Mouse (Mus musculus) frontal cortex, adult 2 months (tissue): ENCODE results near the gene Nfatc2. TPM values are rescaled to one million over a fixed set of nuclear protein-coding genes. Genes with fewer than 3 reads are reported as not detected.

Experiments
- DNase-seq, 2 experiments: peaks; one replicate each; pipeline ENCODE4 v3.0.0; 2022; ENCODE audit warnings: low spot score in 1 of 2; ENCODE audit errors: extremely low spot score in 1 of 2
- polyA plus RNA-seq: library from polyadenylated mRNA; depleted of rRNA; stranded (reverse); fragments of >200 nt; gene quantifications from 2 replicates; pipeline ENCODE4 v1.2.3, GENCODE M21; 2012

Gene Nfatc2
- polyA plus RNA-seq, 1 experiment, result 7.6 TPM

DNA sequence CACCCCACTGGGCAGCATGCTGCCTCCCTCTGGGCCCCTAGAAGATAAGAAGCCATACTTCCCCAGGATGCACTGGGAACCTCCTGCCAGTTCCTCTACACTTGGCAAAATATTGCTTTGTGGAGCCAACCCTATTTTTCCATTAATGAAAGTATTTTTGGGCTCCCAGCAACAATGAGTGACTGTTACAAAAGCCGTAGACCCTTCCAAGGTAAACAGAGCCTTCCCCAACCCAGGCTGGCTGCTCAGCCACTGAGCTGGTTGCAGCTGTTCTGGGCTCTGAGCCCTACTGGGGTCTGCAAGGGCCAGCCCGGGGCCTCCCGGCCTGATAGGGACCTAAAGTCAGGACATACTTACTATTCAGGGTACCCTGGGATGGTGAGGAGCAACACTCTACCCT is 9.5 kb upstream of the Nfatc2 start:
- DNase-seq, result no peak

DNA sequence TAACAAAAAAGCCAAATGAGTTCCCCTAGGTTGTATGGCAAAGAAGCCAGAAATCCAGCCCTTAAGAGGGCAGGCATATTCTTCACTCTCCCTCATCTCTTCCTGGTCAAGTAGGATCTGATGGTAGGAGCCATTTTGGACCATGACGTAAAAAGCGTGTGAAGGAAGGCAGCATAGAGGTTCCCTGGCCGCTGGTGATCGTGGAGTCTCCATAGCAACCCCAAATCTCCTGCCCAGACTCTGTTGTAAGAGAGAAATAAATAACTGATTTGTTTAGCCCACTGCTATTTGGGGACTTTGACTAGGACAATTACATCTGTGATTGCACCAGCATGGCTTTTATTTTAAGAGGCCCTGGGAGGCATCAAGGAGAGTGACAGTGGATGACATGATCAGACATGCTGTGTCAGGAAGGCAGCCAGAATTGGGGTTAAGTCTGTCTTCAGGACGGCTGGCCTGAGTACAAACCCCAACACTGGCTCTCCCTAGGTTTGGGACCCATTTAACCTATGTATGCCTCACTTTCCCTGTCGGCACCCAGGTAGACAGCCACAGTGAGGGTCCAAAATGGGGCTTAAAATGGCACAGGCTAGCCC is 8.3 kb upstream of the Nfatc2 start:
- peak in 1 of 2 experiments; percentile 30 for DNase-seq

DNA sequence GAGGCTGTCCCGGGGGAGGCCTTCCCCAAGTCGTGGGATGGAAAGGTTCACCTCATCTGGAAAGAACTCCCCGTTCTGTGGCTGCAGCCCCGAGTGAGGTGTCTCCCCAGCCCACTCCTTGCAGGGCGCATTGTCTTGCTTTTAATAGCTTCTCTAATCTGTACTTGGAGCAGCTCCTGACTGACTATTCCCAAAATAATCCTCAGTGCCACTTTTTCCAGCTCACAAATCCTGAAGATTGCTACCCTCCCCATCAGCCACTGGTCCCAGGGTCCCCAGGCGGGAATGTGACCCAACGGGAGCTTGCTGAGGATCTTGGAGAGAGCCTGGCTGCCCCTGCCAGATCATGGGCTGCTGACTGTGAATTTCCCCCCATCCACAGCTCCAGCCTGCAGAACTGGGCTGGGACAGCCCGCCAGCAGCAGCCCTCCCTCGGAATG is 6.7 kb upstream of the Nfatc2 start:
- no peak for DNase-seq

DNA sequence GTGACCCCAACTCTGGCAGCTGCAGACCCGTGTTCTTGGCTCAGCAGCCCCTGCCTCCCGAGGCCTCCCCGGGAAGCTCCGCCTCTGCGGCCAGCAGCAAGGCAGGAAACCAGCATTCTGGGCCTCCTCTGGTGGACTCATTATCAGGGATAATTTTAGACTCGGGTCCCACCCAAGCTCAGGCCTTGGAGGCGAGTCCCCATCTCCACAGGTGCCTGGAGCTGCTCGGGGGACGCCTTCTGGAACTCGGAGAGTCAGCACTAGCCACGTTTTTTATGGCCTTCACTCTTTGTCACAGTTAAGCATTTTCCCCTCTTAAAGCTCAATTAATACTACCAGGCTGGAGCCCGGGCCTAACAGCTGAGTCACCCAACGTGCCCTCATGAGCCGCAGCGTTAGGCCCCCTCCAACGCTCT is 3.2 kb upstream of the Nfatc2 start:
- DNase-seq, result no peak

DNA sequence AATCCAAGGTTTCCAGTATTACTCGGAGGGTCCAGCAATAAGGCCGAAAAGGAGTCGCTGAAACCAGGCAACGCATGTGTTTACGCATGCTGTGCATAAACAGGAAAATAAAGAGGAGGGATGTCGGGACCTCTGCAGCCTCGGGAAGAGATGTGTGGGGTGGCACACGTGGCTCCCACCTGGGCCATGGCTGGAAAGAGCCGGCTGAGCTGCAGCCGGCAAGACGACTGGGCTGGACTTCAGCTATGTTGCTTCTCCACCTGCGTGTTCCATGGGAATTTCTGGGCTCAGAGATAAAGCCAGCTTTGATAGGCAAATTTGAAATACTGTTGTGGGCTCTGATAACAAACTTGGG is 907 bp upstream of the Nfatc2 start:
- DNase-seq, result no peak

DNA sequence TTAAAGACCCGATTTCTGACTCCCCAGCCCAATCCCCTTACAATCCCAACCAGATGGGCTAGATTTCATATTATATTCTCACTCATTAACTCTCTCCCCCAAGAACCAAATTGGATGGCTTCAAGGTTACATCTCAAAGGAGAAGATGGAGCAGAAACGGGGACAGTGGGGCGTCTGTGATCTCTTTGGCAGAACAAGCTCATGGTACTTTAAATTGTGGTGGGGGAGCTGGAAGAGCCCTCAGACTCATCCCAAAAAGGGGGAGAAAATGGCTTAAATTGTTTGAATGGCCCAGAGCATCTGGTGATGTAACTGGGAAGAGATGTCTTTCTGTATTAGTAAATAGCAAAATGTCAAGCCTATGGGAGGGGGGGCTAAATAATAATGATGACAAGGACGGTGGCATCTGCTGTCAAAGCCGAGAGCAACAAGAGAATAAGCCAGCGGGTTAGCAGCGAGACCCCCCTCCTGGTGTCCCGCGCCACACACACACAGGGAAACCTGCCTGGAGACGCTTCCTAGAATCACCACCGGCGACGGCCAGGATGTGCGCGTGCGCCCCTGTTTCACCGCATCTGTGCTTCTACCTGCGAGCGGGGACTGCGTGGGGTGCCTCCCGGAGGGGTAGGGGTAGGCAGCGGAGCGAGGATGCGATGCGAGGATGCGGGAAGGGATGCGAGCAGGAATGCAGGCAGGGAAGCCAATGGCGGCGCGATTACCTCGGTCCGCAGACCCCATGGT is 537 bp downstream of the Nfatc2 start:
- DNase-seq, result peak in 1 of 2 experiments; percentile 71

DNA sequence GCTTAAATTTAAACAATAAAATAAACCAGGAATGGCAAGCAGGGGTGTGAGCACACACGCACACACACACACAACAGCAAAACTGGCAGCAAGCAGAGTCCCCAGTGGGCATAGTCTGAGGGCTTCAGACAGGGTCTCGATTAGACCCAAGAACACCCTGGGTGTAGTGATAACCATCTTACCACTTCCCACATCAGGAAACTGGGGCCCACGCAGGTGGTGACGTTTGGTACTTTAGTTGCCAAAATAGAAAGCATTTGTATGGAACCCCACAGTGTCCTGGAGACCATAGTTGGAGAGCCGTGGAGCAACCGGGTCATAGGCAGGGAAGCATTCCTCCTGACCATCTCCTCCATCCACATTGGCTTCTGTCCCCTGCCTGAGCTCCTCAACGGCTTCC is 5.8 kb downstream of the Nfatc2 start:
- DNase-seq, result no peak

DNA sequence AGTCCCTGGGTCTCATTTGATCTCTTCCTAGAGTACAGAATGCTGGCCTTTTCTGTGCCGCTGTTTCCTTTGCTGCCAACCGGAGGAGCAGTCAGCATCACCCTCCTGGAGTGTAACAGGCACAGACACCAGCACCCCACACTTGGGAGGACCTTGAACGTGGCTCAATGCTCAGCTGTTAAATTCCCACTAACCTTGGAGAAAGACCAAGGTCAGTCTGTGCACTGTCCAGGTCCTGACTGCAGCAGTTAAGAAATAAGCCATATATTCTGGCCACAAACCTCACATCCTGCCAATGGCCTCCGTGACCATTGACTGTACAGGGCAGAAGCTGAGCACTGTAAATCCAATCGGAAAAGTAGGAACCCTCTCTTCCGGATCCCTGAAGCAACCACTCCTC is 7.8 kb downstream of the Nfatc2 start:
- no peak for DNase-seq

DNA sequence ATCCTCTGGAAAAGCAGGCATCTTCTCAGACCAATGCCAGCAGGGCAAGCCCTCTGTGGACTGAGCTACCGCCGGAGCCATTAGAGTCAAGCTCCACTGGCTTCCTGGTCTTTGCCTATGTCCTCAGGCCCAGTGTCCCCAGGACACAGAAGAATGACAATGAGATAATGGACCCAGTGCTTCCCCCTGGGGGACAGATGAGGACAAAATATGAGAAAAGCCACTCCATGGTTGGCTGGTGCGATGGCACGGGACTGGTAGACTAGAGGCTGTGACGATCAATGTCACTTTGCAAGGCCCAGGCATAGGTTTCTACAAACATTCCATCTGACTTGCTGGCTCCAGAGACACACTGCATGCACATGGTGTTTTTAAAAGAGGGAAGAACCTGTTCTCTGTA is 8.5 kb downstream of the Nfatc2 start:
- DNase-seq, result no peak

DNA sequence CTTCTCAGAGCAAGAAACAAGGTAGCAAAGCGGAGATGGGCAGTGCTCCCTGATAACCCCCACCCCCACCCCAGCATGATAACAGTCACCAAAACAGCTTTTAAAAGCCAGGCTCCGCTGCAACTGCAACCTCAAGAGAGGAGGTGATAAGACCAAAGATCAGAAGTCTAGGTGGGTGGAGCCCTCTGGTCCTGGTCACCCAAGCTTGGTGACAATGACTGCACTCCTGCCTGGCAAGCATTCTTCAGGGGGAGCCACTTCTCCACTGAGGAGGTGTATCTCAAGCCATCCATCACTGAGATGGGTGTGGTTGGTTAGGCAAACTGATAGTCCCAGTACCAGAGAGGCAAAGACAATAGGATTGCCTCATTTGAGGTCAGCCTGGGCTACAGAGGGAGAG is 10.4 kb downstream of the Nfatc2 start:
- no peak for DNase-seq

DNA sequence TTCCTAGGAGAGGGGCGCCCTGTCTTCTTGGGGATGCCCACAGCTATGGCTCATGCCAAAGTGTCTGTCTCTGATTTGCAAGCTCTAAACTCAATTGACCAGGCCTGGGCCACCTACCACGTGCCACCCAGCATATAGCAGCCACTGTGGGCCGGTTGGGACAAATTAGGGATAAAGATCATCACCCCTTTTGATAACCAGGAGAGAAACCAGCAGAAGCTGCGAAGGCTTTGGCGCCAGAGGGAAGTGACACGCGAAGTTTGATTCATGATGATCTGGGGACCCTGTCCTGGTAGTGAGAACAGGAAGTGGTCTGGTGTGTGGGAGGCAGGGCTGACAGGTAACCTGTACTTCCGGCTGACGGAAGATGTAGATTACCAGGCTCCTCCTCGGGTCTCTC is 10.9 kb downstream of the Nfatc2 start:
- no peak for DNase-seq

DNA sequence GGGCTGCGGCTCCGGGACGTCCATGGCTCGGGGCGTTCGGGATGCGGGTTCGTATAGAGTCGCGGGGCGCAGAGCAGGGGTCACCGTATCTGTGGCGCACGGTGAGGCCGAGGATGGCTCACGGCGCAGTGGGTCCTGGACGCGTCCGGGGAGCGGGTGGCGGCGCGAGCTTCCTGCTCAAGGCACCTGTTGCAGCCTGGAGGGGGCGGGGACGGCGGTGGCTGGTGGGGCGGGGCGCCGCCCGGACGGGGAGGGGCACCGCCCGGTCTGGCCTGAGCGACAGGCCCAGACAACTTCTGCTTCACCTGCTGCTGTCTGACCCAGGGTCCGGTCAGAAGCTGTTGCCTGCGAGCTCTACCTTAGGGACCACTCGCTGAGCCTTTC is 11.3 kb downstream of the Nfatc2 start:
- DNase-seq, result no peak

DNA sequence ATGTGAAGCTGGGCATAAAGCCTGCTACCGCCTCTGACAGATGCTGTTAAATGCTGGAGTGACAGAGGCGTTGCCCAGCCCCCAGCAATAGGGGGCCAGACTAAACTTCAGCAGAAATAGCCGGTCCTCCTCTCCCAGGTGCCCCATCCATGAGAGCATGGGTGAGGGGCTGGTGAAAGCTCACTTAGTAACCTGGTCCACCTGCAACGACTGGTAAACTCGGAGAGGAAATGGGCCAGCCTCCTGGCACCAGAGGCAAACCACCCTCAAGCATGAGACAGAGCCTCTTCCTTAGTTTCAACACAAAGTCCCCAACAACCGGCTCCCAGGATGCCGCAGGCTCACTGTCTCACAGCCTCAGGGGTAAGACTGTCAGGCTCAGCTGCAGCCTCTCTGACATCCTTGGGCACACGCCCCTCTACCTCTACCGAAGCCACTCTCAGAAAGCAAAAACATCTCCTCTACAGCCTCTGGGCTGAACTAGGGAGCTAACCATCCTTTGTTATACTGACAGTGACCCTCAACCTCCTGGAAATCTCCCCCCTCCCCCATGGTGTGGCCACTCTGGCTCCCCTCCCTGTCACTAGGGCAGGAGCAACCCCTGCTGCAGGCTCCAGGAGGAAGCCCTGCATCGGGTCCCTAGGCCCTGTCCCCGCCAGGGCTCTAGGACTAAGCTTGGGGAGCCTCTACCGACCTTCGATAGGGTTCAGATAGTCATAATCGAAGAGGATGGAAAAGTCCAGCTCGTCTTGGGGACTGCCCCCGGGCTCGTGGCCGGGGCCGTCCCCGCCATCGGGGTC is 11.9 kb downstream of the Nfatc2 start:
- peak in 1 of 2 experiments; percentile 30 for DNase-seq

DNA sequence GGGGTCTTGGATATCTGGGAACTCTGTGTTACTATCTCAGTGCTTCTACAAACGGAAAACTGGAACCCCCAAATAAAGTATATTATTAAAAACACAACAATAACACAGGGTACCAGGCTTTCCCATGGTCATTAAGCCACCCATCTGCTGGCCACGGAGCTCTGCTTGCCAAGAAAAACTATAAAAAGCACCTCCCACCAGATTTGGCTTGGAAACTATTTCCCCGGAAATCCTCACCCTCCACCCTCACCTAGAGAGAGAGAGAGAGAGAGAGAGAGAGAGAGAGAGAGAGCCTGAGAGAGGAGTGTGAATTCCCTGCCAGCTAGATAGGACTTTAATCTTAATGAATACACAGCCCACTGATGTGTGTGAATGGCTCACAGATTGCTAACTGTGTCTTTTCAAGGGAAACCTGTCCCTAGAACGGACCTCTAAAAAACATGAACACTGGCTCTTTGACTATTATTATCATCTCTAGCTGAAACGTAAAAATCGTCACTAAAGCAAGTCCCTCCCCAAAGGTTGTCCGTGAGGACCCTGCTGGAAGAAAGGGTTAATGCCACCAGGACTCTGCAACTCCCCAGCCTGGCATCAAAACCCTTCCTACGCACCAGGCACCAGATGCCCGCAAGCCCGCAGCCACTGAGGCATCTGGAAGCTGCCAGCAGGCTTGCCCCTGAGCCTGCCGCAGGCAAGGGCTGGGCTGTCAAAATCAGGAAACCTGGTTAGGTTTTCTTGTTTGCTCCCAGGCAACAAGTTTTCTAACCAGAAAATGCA is 12.7 kb downstream of the Nfatc2 start:
- peak in 1 of 2 experiments; percentile 38 for DNase-seq

DNA sequence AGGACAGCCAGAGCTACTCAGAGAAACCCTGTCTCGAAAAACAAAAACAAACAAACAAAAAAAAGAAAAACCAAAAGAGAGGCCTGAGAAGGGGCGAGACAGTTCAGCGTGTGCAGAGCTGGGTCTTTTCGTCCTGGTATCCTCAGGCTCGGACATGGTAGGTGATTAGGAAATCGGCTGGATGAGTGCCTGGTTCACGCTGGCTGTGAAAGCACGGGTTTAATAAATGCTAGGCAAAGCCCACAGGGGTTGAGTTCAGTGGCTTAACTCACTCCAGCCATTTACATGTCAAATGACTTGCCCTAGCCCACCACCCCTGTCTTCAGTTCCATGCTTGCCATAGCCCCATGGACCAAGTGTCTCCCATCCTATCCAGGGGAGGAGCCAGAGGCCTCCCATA is 14.3 kb downstream of the Nfatc2 start:
- DNase-seq, result no peak

DNA sequence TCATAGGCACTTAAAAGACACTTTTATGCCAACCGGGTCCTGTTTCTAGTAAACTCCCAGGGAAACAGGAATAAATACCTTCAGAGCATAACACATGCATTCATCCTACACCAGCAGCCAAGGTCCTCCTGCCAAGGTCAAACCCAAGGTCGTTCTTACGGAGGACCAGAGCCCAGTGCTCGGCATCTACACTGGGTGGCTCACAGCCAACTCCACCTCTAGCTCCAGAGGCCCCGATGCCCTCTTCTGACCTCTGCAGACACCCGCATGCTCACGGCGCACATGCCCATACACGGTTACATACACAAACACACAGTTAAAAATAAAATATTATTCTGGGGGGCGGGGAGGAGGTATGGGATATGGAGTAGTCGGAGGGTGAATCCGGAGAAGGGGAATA is 14.9 kb downstream of the Nfatc2 start:
- DNase-seq, result no peak

DNA sequence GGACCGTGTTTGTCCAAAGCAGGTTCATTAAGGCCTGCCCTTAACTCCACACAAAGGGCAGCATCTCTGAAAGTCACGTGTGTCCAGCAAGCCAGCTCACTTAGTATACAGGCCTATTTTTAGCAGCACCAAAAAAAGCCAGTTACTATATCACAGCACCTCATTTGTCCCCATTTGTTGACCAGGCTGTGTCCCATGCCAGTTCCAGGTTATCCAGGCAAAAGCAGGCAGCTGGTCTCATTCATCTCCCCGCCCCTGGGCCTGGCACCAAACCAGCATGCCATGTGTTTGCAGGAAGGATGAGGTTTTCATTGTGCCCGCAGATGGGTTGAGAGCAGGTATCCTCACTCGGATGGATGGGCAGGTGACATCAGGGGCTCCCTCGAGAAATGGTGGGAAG is 16.6 kb downstream of the Nfatc2 start:
- no peak for DNase-seq

DNA sequence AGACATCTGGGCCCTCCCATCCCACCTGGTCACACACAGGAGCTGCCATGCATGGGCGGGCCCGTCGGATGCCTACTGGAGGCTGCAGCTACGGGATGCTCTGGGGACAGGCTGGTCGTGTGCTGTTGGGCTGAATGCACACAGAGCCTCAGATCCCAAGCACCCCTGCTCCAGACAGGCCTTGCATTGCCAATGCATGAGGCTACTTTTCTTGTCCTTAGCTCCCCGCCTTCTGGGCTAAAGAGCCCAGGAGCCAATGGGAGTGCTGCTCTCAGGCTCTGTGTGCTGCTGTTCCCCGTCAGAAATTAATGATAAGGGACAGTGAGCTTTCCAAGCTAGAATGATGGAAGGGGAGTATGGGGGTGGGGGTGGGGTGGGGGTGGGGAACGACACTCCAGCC is 17.0 kb downstream of the Nfatc2 start:
- DNase-seq, result no peak

DNA sequence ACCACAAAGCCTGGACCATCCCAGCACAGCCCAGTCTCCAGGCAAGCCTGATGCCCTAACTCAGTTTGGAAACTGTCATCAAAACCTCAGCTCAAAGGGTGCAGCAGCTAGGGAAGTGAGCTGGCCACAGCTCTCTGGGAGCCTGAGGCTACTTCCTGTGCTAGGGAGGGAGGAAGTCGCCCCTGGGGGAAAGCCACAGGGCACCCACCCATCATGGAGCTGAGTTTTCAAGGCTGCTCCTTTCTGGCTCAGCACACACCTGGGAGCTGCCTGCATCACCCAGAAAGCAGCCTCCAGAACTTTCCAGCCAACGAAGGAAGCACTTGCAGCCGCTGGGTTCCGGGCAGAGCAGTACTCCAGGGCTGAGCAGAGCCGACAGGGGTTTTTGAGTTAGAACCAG is 18.4 kb downstream of the Nfatc2 start:
- DNase-seq, result no peak

DNA sequence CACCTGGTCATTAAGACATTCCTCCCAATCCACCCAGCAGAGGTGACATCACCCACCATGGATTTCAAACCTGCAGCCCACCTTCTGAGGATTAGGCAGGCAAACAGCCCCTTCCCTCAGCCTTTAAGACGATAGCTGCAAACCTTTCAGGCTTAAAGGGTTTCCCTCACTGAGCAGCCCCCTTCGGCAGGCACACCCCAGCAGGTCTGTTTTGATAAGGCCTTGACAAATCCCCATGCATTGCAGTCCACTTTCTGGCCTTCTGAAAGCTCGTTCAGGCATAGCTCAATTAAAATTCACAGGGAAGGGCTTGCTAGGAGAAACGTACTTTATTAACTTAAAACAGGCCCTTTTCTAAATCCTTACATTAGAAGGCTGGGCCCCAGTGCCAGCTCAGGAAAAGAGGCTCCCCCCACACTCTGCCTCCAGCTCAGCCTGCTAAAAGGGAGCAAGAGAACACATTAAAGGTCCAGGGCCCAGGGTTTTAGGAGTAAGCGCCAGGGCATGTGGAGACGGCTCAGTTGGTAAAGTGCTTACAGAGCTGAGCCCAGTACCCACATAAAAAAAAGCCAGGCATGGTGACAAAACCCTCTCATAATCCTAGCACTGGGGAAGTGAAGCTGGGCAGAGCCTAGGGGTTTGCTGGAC is 20.1 kb downstream of the Nfatc2 start:
- DNase-seq, result no peak
